In genomic region chr12:40017955-40018505, GRCm38 (mm10) we compare ENCODE assay signal across 13 mouse cellular contexts. TPM values are rescaled to one million over a fixed set of nuclear protein-coding genes. Genes with fewer than 3 reads are reported as not detected.
DNase-seq lines count a peak whose midpoint lies in the region; ATAC-seq and TF ChIP-seq lines count a peak whose summit lies in the region.
"Had no signal": no experiment of that assay in that cellular context is flagged by ENCODE, and none has a peak within 500 bp of the region (broad histone marks: within the 10 kb centered on the region; RNA-seq: fewer than 3 reads in every experiment).

No protein-coding gene starts in this region.

- TF ChIP-seq CTCF in kidney, adult 2 months (conservative IDR thresholded peaks at IDR 0.05; ENCODE audit: insufficient read depth, insufficient read length, low read depth, low read length): no peak
- no peak for TF ChIP-seq CTCF in cerebellum, adult 2 months (IDR thresholded peaks at IDR 0.05; ENCODE audit: borderline replicate concordance, insufficient read depth, low read depth, low read length)

- no peak for DNase-seq in kidney, adult 2 months
- no peak for DNase-seq in kidney, adult 18-20 months
- DNase-seq in neural tube, embryonic 11.5 days (ENCODE audit: low spot score): no peak
- DNase-seq in neural tube, embryonic 10.5 days (ENCODE audit: extremely low spot score, low spot score): no peak
- no peak for DNase-seq in cerebellum, adult 2 months
- DNase-seq in urinary bladder, postnatal 10 days (ENCODE audit: low spot score): no peak
- DNase-seq: cerebellum, postnatal 10 days; gastrocnemius, postnatal 36 days had no signal

- H3K9me3 ChIP-seq in neural tube, embryonic 11.5 days (ENCODE audit: control insufficient read depth, low read length): no peaks in the 10 kb centered on the region
- H3K9me3 ChIP-seq in neural tube, embryonic 15.5 days (replicated peaks): no peaks in the 10 kb centered on the region
- H3K9me3 ChIP-seq: forebrain, embryonic 12.5 days; heart, embryonic 15.5 days; intestine, embryonic 15.5 days had no signal

- peaks cover 15% of the 10 kb centered on the region for H3K4me1 ChIP-seq in kidney, adult 2 months (ENCODE audit: control insufficient read depth, insufficient read depth, low read length)
- peaks cover 2% of the 10 kb centered on the region; the same call in 1 of the 2 replicates for H3K4me1 ChIP-seq in neural tube, embryonic 11.5 days (ENCODE audit: control insufficient read depth, insufficient read depth, low read length)
- H3K4me1 ChIP-seq in neural tube, embryonic 15.5 days: peaks cover 18% of the 10 kb centered on the region; the same call in 1 of the 2 replicates
- H3K4me1 ChIP-seq in cerebellum, adult 2 months (ENCODE audit: control insufficient read depth, insufficient read depth, low read length): no peaks in the 10 kb centered on the region

- ATAC-seq in neural tube, embryonic 11.5 days (ENCODE audit: insufficient read depth, low FRiP score, low TSS enrichment): 0 out of 2 replicates have a peak, but pooled peaks have one; percentile 35
- peak; percentile 25 to 26; a peak in 1 of 4 replicates for ATAC-seq in hematopoietic stem cell, adult 5-6 weeks (replicated peaks in 1 of 2; ENCODE audit: insufficient read depth in 1 of 2, low FRiP score in 2 of 2, low TSS enrichment in 1 of 2, low read depth in 1 of 2, poor library complexity in 2 of 2, severe bottlenecking in 2 of 2)
- ATAC-seq in neural tube, embryonic 15.5 days (ENCODE audit: low FRiP score): no peak

- no peak for TF ChIP-seq POLR2A in kidney, adult 2 months (IDR thresholded peaks at IDR 0.05; ENCODE audit: low read depth, low read length)
- no peak for TF ChIP-seq POLR2A in cerebellum, adult 2 months (IDR thresholded peaks at IDR 0.05; ENCODE audit: borderline replicate concordance, insufficient read depth, low read length)

- H3K4me2 ChIP-seq in neural tube, embryonic 11.5 days (ENCODE audit: low read depth): no peak overlapping the region
- H3K4me2 ChIP-seq in neural tube, embryonic 15.5 days: no peak overlapping the region
- H3K4me2 ChIP-seq: forebrain, embryonic 12.5 days had no signal

- no peak overlapping the region for H3K27ac ChIP-seq in kidney, adult 2 months (ENCODE audit: insufficient read depth, low read depth, low read length)
- no peak overlapping the region for H3K27ac ChIP-seq in neural tube, embryonic 11.5 days (ENCODE audit: low read depth, low read length)
- no peak overlapping the region for H3K27ac ChIP-seq in neural tube, embryonic 15.5 days (replicated peaks)
- H3K27ac ChIP-seq in cerebellum, adult 2 months (ENCODE audit: insufficient read depth, low read length): no peak overlapping the region
- H3K27ac ChIP-seq: forebrain, embryonic 12.5 days had no signal

- H3K9ac ChIP-seq in neural tube, embryonic 11.5 days (ENCODE audit: low read length): no peak overlapping the region
- 0 out of 2 replicates have a peak overlapping the region, but pooled peaks have one; percentile 26 for H3K9ac ChIP-seq in neural tube, embryonic 15.5 days (replicated peaks)

- no peaks in the 10 kb centered on the region for H3K27me3 ChIP-seq in kidney, adult 2 months (replicated peaks; ENCODE audit: control insufficient read depth, insufficient read depth, low read length)
- no peaks in the 10 kb centered on the region for H3K27me3 ChIP-seq in neural tube, embryonic 11.5 days (ENCODE audit: control insufficient read depth, insufficient read depth, low read length)
- H3K27me3 ChIP-seq in neural tube, embryonic 15.5 days (replicated peaks): no peaks in the 10 kb centered on the region
- H3K27me3 ChIP-seq in cerebellum, adult 2 months (ENCODE audit: control insufficient read depth, insufficient read depth, low read length): no peaks in the 10 kb centered on the region
- H3K27me3 ChIP-seq: forebrain, embryonic 12.5 days; heart, embryonic 15.5 days; intestine, embryonic 15.5 days had no signal

- 65% methylated on average over 6 of the region's 6 CpGs for WGBS in kidney, adult 2 months
- 79% methylated on average over 6 of the region's 6 CpGs for WGBS in neural tube, embryonic 11.5 days
- WGBS in neural tube, embryonic 15.5 days: 56% methylated on average over 6 of the region's 6 CpGs
- 82% methylated on average over 6 of the region's 6 CpGs for WGBS in cerebellum, adult 2 months

- H3K4me3 ChIP-seq in kidney, adult 2 months (ENCODE audit: insufficient read depth, low read depth, low read length): peak overlapping the region; percentile 45; the same call in 1 of the 2 replicates
- H3K4me3 ChIP-seq in neural tube, embryonic 11.5 days (ENCODE audit: low read depth, low read length): no peak overlapping the region
- H3K4me3 ChIP-seq in neural tube, embryonic 15.5 days (replicated peaks): no peak overlapping the region
- no peak overlapping the region for H3K4me3 ChIP-seq in cerebellum, adult 2 months (replicated peaks; ENCODE audit: insufficient read depth, low read depth, low read length)
- H3K4me3 ChIP-seq: forebrain, embryonic 12.5 days had no signal

- no peaks in the 10 kb centered on the region for H3K36me3 ChIP-seq in kidney, adult 2 months (ENCODE audit: control insufficient read depth, insufficient read depth, low read length)
- no peaks in the 10 kb centered on the region for H3K36me3 ChIP-seq in neural tube, embryonic 11.5 days (ENCODE audit: control insufficient read depth, insufficient read depth, low read length)
- no peaks in the 10 kb centered on the region for H3K36me3 ChIP-seq in neural tube, embryonic 15.5 days
- H3K36me3 ChIP-seq: forebrain, embryonic 12.5 days; heart, embryonic 15.5 days; intestine, embryonic 15.5 days had no signal

RNA-seq across cellular contexts. Expression of gene Arl4a, which starts 19.8 kb away (rescaled TPM):
- polyA plus RNA-seq in kidney, adult 2 months (2012; rRNA removed): 11.6 and 12.4 TPM in 2 replicates
- polyA plus RNA-seq in neural tube, embryonic 11.5 days (2014; fragmentation: Nextera tagmentation; extraction: Ambion mirVana): 109 and 117 TPM in 2 replicates
- total RNA-seq in hematopoietic stem cell, adult 5-6 weeks (2017): 32.5 and 39.1 TPM in 2 replicates
- polyA plus RNA-seq in neural tube, embryonic 15.5 days (2015; fragmentation: Nextera tagmentation; extraction: Ambion mirVana): 106 and 113 TPM in 2 replicates
- 24.0 and 25.4 TPM in 2 replicates for polyA plus RNA-seq in cerebellum, adult 2 months (2012; rRNA removed)
